Mouse (Mus musculus): ENCODE data around the gene Maml3. TPM values are rescaled to one million over a fixed set of nuclear protein-coding genes. Genes with fewer than 3 reads are reported as not detected.

Gene Maml3
- total RNA-seq, 1 experiment = 1.2 TPM

DNA sequence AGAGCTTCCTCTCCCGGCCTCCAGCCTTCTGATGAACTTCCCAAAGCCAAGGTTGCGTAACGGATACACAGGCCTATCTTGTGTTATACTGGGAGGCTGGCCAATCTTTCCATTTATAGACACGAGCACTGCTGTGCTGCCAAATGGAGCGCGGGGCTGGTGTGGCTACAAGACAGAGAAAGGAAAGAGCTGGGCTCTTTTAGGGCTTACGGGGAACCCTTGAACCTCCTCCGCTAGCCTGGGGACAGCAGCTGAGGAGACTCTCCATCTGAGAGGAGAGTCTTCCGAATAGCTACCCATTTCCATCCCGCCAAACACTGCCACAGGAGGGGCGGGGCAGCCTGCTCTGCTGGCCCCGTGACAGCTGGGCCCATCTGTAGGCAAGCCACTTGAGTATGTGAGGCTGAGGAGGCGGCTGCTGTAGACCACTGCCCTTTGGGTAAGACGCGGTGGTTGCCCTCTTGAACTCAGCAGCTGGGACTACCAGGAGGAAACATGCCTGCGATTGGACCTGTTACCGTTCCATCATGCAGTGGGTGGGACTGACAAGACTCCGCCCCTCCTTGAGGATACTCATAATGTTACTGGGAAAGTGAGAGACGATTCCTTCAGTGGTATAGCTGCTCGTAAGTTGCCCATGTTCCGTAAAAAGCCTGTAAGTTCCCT, 396.0 kb downstream of the Maml3 start:
- Histone ChIP-seq H3K9me3 (ENCODE audit: control insufficient read depth, insufficient read depth, low read depth, low read length) (no peaks in the 10 kb centered on the region), H3K9ac (ENCODE audit: insufficient read depth, low read depth, low read length, poor library complexity, severe bottlenecking) (no peak overlapping the region), H3K36me3 (ENCODE audit: control insufficient read depth, insufficient read depth, low read length, poor library complexity, severe bottlenecking) (no peaks in the 10 kb centered on the region), H3K27ac (ENCODE audit: insufficient read depth, low read depth, low read length, poor library complexity, severe bottlenecking) (no peak overlapping the region), H3K4me1 (ENCODE audit: control insufficient read depth in 2 of 2, insufficient read depth in 2 of 2, low read length in 2 of 2, poor library complexity in 1 of 2) (peaks cover 2 to 3% of the 10 kb centered on the region in 2 experiments; a peak in 1 of 4 replicates), H3K4me3 (ENCODE audit: insufficient read depth in 1 of 2, low read depth in 1 of 2, low read length in 2 of 2, poor library complexity in 1 of 2, severe bottlenecking in 1 of 2) (peak overlapping the region in 1 of 2 experiments; percentile 43; a peak in 1 of 4 replicates)
- DNase-seq (ENCODE audit: low read depth, low spot score) = peak; percentile 31
- TF ChIP-seq HCFC1 (IDR thresholded peaks at IDR 0.05; ENCODE audit: borderline replicate concordance, insufficient read depth, low read length) (no peak), ZC3H11A (IDR thresholded peaks at IDR 0.05; ENCODE audit: borderline replicate concordance, low read depth, low read length) (no peak)
- in situ Hi-C loops (cut with MboI; ENCODE audit: low sequenced_read_pairs in 2 of 2, unreplicated experiment in 2 of 2) = no loop called here

DNA sequence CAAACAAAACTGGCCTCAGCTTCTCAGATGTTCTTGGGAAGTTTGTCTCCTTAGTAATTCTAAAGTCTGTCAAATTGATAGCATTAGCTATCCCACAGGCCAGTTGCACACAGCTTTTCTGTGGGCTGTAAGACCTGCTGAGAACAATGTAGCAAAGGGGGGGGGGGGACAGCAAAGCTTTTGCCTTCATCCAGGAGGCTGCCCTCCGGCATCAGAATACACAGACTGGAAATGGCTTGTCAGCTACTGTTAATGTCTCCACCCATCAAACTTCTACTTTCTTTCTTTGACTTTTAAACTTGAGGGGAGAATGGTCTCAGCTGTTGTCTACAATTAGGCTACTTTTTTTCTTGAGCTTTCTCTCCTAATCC, 396.5 kb downstream of the Maml3 start:
- no peak for TF ChIP-seq ZC3H11A (IDR thresholded peaks at IDR 0.05; ENCODE audit: borderline replicate concordance, low read depth, low read length)
- no peak for TF ChIP-seq ZNF384 (IDR thresholded peaks at IDR 0.05; ENCODE audit: low read depth, low read length)
- no peak for TF ChIP-seq MAFK (IDR thresholded peaks at IDR 0.05; ENCODE audit: insufficient read depth, low read depth, low read length)
- no peak for TF ChIP-seq CHD2 (IDR thresholded peaks at IDR 0.05; ENCODE audit: low read depth, low read length)
- no peak for TF ChIP-seq HCFC1 (IDR thresholded peaks at IDR 0.05; ENCODE audit: borderline replicate concordance, insufficient read depth, low read length)
- DNase-seq (ENCODE audit: low read depth, low spot score) = no peak
- in situ Hi-C loops (cut with MboI; ENCODE audit: low sequenced_read_pairs in 2 of 2, unreplicated experiment in 2 of 2) = no loop called here
- Histone ChIP-seq H3K9ac (ENCODE audit: insufficient read depth, low read depth, low read length, poor library complexity, severe bottlenecking) (no peak overlapping the region), H3K4me3 (ENCODE audit: insufficient read depth in 1 of 2, low read depth in 1 of 2, low read length in 2 of 2, poor library complexity in 1 of 2, severe bottlenecking in 1 of 2) (no peak overlapping the region), H3K36me3 (ENCODE audit: control insufficient read depth, insufficient read depth, low read length, poor library complexity, severe bottlenecking) (no peaks in the 10 kb centered on the region), H3K4me1 (ENCODE audit: control insufficient read depth in 2 of 2, insufficient read depth in 2 of 2, low read length in 2 of 2, poor library complexity in 1 of 2) (peaks cover 2 to 3% of the 10 kb centered on the region in 2 experiments; a peak in 1 of 4 replicates), H3K9me3 (ENCODE audit: control insufficient read depth, insufficient read depth, low read depth, low read length) (no peaks in the 10 kb centered on the region), H3K27ac (ENCODE audit: insufficient read depth, low read depth, low read length, poor library complexity, severe bottlenecking) (no peak overlapping the region)

DNA sequence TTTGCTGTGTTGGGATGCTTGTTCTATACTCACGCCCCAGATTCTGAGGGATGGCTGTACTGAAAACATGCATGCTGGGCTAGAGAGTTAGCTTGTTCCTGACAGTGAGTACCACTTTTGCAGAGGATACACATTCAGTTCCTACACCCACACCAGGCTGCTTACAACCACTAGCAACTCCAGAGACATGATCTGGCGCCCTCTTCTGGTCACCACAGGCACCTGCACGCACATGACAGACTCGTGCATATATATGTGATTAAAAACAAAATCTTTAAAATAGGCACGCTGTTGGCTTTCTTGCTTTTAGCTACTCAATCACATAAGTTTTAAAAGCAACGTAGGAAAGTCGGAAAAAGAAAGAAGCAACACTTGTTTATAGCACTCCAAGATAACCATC, 399.7 kb downstream of the Maml3 start:
- peak; percentile 40 for DNase-seq (ENCODE audit: low read depth, low spot score)
- in situ Hi-C loops (cut with MboI; ENCODE audit: low sequenced_read_pairs in 2 of 2, unreplicated experiment in 2 of 2) = no loop called here
- Histone ChIP-seq H3K4me1 (ENCODE audit: control insufficient read depth in 2 of 2, insufficient read depth in 2 of 2, low read length in 2 of 2, poor library complexity in 1 of 2) (peaks cover 2 to 3% of the 10 kb centered on the region in 2 experiments; a peak in 1 of 4 replicates), H3K27ac (ENCODE audit: insufficient read depth, low read depth, low read length, poor library complexity, severe bottlenecking) (no peak overlapping the region), H3K4me3 (ENCODE audit: insufficient read depth in 1 of 2, low read depth in 1 of 2, low read length in 2 of 2, poor library complexity in 1 of 2, severe bottlenecking in 1 of 2) (no peak overlapping the region), H3K9me3 (ENCODE audit: control insufficient read depth, insufficient read depth, low read depth, low read length) (no peaks in the 10 kb centered on the region), H3K36me3 (ENCODE audit: control insufficient read depth, insufficient read depth, low read length, poor library complexity, severe bottlenecking) (no peaks in the 10 kb centered on the region), H3K9ac (ENCODE audit: insufficient read depth, low read depth, low read length, poor library complexity, severe bottlenecking) (no peak overlapping the region)
- TF ChIP-seq ZC3H11A (IDR thresholded peaks at IDR 0.05; ENCODE audit: borderline replicate concordance, low read depth, low read length) (peak; percentile 30; the same call in 1 of the 2 replicates), ZNF384 (IDR thresholded peaks at IDR 0.05; ENCODE audit: low read depth, low read length) (no peak)

DNA sequence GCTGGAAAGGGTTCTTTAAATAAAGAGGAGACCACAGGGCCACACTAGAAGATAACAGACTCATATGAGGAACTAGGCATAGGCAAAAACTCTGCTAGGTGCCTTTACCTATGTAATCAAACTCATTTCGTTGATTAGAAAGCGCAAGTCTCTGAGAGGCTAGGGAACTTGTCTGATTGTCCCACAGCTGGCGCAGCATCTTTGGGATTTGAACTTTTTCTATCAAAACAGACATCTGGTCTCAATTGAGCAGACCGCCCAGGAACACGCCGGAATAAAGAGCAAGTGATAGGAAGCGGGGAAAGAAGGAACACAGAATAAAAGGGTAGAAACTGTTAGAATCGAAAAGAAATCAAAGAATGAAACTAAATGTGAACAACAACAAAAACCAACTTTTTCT, 401.4 kb downstream of the Maml3 start:
- in situ Hi-C loops (cut with MboI; ENCODE audit: low sequenced_read_pairs in 2 of 2, unreplicated experiment in 2 of 2) = no loop called here
- no peaks in the 10 kb centered on the region for H3K4me1 ChIP-seq (ENCODE audit: control insufficient read depth in 2 of 2, insufficient read depth in 2 of 2, low read length in 2 of 2, poor library complexity in 1 of 2)
- H3K9me3 ChIP-seq (ENCODE audit: control insufficient read depth, insufficient read depth, low read depth, low read length) = no peaks in the 10 kb centered on the region
- H3K36me3 ChIP-seq (ENCODE audit: control insufficient read depth, insufficient read depth, low read length, poor library complexity, severe bottlenecking) = no peaks in the 10 kb centered on the region
- H3K27ac ChIP-seq (ENCODE audit: insufficient read depth, low read depth, low read length, poor library complexity, severe bottlenecking) = no peak overlapping the region
- no peak for DNase-seq (ENCODE audit: low read depth, low spot score)
- H3K9ac ChIP-seq (ENCODE audit: insufficient read depth, low read depth, low read length, poor library complexity, severe bottlenecking) = no peak overlapping the region
- no peak for TF ChIP-seq ZC3H11A (IDR thresholded peaks at IDR 0.05; ENCODE audit: borderline replicate concordance, low read depth, low read length)
- no peak for TF ChIP-seq HCFC1 (IDR thresholded peaks at IDR 0.05; ENCODE audit: borderline replicate concordance, insufficient read depth, low read length)
- TF ChIP-seq ZNF384 (IDR thresholded peaks at IDR 0.05; ENCODE audit: low read depth, low read length) = no peak
- no peak for TF ChIP-seq CHD2 (IDR thresholded peaks at IDR 0.05; ENCODE audit: low read depth, low read length)
- no peak for TF ChIP-seq MAFK (IDR thresholded peaks at IDR 0.05; ENCODE audit: insufficient read depth, low read depth, low read length)
- no peak overlapping the region for H3K4me3 ChIP-seq (ENCODE audit: insufficient read depth in 1 of 2, low read depth in 1 of 2, low read length in 2 of 2, poor library complexity in 1 of 2, severe bottlenecking in 1 of 2)

DNA sequence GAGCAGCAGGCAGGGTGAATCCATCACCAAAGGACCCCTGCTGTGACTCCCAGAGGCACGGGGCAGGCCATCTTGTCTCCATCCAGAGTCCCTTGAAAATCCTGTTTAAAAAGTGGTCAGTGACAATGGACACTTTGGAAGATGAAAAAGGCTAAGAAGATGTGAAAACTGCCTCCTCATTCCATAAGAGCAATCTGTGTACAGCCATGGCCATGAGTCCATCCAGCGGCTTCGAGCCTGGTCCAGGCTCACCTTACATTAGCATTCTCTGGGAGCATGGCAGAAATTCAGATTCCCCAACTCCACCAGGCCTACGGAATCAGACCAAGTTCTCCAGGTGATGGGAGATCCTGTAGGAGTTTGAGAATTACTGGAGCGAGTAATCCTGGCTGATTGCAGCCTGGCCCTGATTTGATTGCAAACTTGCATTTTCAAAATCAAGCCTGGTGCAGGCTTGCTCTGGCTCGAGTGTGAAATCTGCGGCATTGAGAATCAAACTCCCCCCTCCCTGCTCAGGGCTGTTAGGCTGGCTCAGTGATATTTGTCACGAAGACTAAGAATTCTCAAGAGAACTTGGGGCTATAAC, 402.1 kb downstream of the Maml3 start:
- DNase-seq (ENCODE audit: low read depth, low spot score) = no peak
- H3K9ac ChIP-seq (ENCODE audit: insufficient read depth, low read depth, low read length, poor library complexity, severe bottlenecking) = no peak overlapping the region
- in situ Hi-C loops (cut with MboI; ENCODE audit: low sequenced_read_pairs in 2 of 2, unreplicated experiment in 2 of 2) = no loop called here
- no peak for TF ChIP-seq ZC3H11A (IDR thresholded peaks at IDR 0.05; ENCODE audit: borderline replicate concordance, low read depth, low read length)
- no peak for TF ChIP-seq HCFC1 (IDR thresholded peaks at IDR 0.05; ENCODE audit: borderline replicate concordance, insufficient read depth, low read length)
- no peak for TF ChIP-seq CHD2 (IDR thresholded peaks at IDR 0.05; ENCODE audit: low read depth, low read length)
- TF ChIP-seq MAFK (IDR thresholded peaks at IDR 0.05; ENCODE audit: insufficient read depth, low read depth, low read length) = no peak
- TF ChIP-seq ZNF384 (IDR thresholded peaks at IDR 0.05; ENCODE audit: low read depth, low read length) = no peak
- no peaks in the 10 kb centered on the region for H3K4me1 ChIP-seq (ENCODE audit: control insufficient read depth in 2 of 2, insufficient read depth in 2 of 2, low read length in 2 of 2, poor library complexity in 1 of 2)
- no peak overlapping the region for H3K4me3 ChIP-seq (ENCODE audit: insufficient read depth in 1 of 2, low read depth in 1 of 2, low read length in 2 of 2, poor library complexity in 1 of 2, severe bottlenecking in 1 of 2)
- no peak overlapping the region for H3K27ac ChIP-seq (ENCODE audit: insufficient read depth, low read depth, low read length, poor library complexity, severe bottlenecking)
- no peaks in the 10 kb centered on the region for H3K9me3 ChIP-seq (ENCODE audit: control insufficient read depth, insufficient read depth, low read depth, low read length)
- H3K36me3 ChIP-seq (ENCODE audit: control insufficient read depth, insufficient read depth, low read length, poor library complexity, severe bottlenecking) = no peaks in the 10 kb centered on the region

All from ES-E14 (cell line).